In the genomic region with DNA sequence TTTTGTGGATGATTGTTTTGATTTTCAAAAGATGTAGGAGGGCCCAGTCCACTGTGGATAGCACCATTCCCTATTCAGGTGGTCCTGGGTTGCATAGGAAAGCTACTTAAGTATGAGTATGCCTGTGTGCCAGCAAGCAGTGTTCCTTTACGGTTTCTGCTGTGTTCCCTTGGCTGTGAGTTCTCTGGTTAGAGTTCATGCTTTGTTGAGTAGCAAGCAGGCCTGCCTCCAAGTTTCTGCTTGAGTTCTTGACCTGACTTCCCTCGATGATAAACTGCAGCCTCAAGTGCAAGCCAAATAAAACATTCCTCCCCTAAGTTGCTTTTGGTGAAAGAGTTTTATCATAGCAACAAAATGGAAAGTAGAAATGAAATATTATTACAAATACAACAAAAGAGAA, we compare ENCODE assay signal across 15 mouse cellular contexts.
A peak's percentile ranks its signal among the peaks of the same experiment; 100 is the strongest.
DNase-seq lines count a peak whose midpoint lies in the region; ATAC-seq and TF ChIP-seq lines count a peak whose summit lies in the region.
"Had no signal": no experiment of that assay in that cellular context is flagged by ENCODE, and none has a peak within 500 bp of the region (broad histone marks: within the 10 kb centered on the region; RNA-seq: fewer than 3 reads in every experiment).

No protein-coding gene starts in this region.

- H3K4me2 ChIP-seq in heart, postnatal 0 days (ENCODE audit: low read depth, low read length): no peak overlapping the region
- H3K4me2 ChIP-seq in kidney, embryonic 15.5 days: no peak overlapping the region
- H3K4me2 ChIP-seq: forebrain, embryonic 13.5 days; intestine, embryonic 15.5 days; liver, embryonic 12.5 days had no signal

- no peaks in the 10 kb centered on the region for H3K36me3 ChIP-seq in heart, postnatal 0 days (replicated peaks; ENCODE audit: control insufficient read depth, insufficient read depth, low read length)
- H3K36me3 ChIP-seq in kidney, embryonic 15.5 days: no peaks in the 10 kb centered on the region
- H3K36me3 ChIP-seq: hindbrain, embryonic 10.5 days; intestine, embryonic 15.5 days; liver, embryonic 12.5 days had no signal

- TF ChIP-seq EP300 in heart, postnatal 0 days (IDR thresholded peaks at IDR 0.05; ENCODE audit: low read depth): no peak

- H3K27me3 ChIP-seq in heart, postnatal 0 days (ENCODE audit: control insufficient read depth, insufficient read depth, low read length): no peaks in the 10 kb centered on the region
- no peaks in the 10 kb centered on the region for H3K27me3 ChIP-seq in kidney, embryonic 15.5 days
- H3K27me3 ChIP-seq: forebrain, embryonic 13.5 days; intestine, embryonic 15.5 days; liver, embryonic 12.5 days had no signal

- no peaks in the 10 kb centered on the region for H3K9me3 ChIP-seq in heart, postnatal 0 days (replicated peaks; ENCODE audit: control insufficient read depth, low read length)
- no peaks in the 10 kb centered on the region for H3K9me3 ChIP-seq in kidney, embryonic 15.5 days (replicated peaks)
- H3K9me3 ChIP-seq: forebrain, embryonic 13.5 days; hindbrain, embryonic 10.5 days; intestine, embryonic 15.5 days; liver, embryonic 12.5 days had no signal

- H3K4me3 ChIP-seq in heart, postnatal 0 days (ENCODE audit: low read depth, low read length): no peak overlapping the region
- H3K4me3 ChIP-seq in kidney, embryonic 15.5 days (replicated peaks): no peak overlapping the region
- H3K4me3 ChIP-seq: forebrain, embryonic 13.5 days; gastrocnemius, adult 2 months; hindbrain, embryonic 10.5 days; intestine, embryonic 15.5 days; liver, embryonic 12.5 days; myocyte had no signal

- no peak overlapping the region for H3K27ac ChIP-seq in heart, postnatal 0 days (ENCODE audit: low read depth)
- 0 out of 2 replicates have a peak overlapping the region, but pooled peaks have one; percentile 18 for H3K27ac ChIP-seq in kidney, embryonic 15.5 days
- H3K27ac ChIP-seq: forebrain, embryonic 13.5 days; gastrocnemius, adult 2 months; hindbrain, embryonic 10.5 days; intestine, embryonic 15.5 days; liver, embryonic 12.5 days had no signal

- no peaks in the 10 kb centered on the region for H3K4me1 ChIP-seq in heart, postnatal 0 days (ENCODE audit: control insufficient read depth, insufficient read depth)
- H3K4me1 ChIP-seq in kidney, embryonic 15.5 days: no peaks in the 10 kb centered on the region
- H3K4me1 ChIP-seq: forebrain, embryonic 13.5 days; intestine, embryonic 15.5 days; liver, embryonic 12.5 days had no signal

- 48% methylated on average over 2 of the region's 2 CpGs for WGBS in heart, postnatal 0 days
- WGBS in kidney, embryonic 15.5 days: 32% methylated on average over 2 of the region's 2 CpGs

- H3K9ac ChIP-seq in heart, postnatal 0 days (replicated peaks; ENCODE audit: low read depth, low read length): no peak overlapping the region
- H3K9ac ChIP-seq in kidney, embryonic 15.5 days: no peak overlapping the region
- H3K9ac ChIP-seq: forebrain, embryonic 13.5 days; intestine, embryonic 15.5 days; liver, embryonic 12.5 days had no signal

- no peak for TF ChIP-seq CTCF in heart, postnatal 0 days (IDR thresholded peaks at IDR 0.05; ENCODE audit: low read depth)

- DNase-seq in ovary, adult 18-20 months (ENCODE audit: low spot score): peak; percentile 26
- DNase-seq in ovary, postnatal 10 days (ENCODE audit: low spot score): no peak
- peak; percentile 20 for DNase-seq in heart, postnatal 0 days (ENCODE audit: low spot score)
- DNase-seq in natural killer cell, adult 2 months (ENCODE audit: low spot score in 2 of 2): no peak
- no peak for DNase-seq in c-Kit-positive CD71-positive TER-119-positive erythroid progenitor cells, embryonic 14.5 days (ENCODE audit: low spot score)
- DNase-seq: cerebellum, adult 18-20 months; gastrocnemius, adult 2 months; retina, postnatal 1 day had no signal

- no peak for ATAC-seq in heart, postnatal 0 days (ENCODE audit: insufficient read depth, low read depth)
- peak; percentile 67 for ATAC-seq in kidney, embryonic 15.5 days (replicated peaks; ENCODE audit: low FRiP score)
- no peak for ATAC-seq in CD4-positive, CD25-positive, alpha-beta regulatory T cell, adult 4 months
- ATAC-seq: forebrain, embryonic 13.5 days; intestine, embryonic 15.5 days; liver, embryonic 12.5 days had no signal

Comparison
In these comparisons a context has a peak if more than half of its experiments do, and no peak if none do; other contexts are left out.
1. DNase-seq: peak in ovary, adult 18-20 months (single experiment) and heart, postnatal 0 days (single experiment); none in ovary, postnatal 10 days (single experiment), natural killer cell, adult 2 months (0 of 2) and c-Kit-positive CD71-positive TER-119-positive erythroid progenitor cells, embryonic 14.5 days (single experiment).